Mouse (Mus musculus) telencephalon, adult 2 months (tissue): Measurements from ENCODE around the gene Tdrd6.

Experiments used
- DNase-seq: peaks from one replicate; pipeline ENCODE4 v3.0.0-alpha.2; 2011; ENCODE audit warnings: low read depth, low spot score

Tdrd6 gene

GRCm38 (mm10) chr17:43619156-43619555 lies 10.9 kb downstream of the Tdrd6 start:
- no peak for DNase-seq

GRCm38 (mm10) chr17:43612221-43612620 lies 17.9 kb downstream of the Tdrd6 start:
- DNase-seq: no peak

- DNase-seq: no peak
Observed at GRCm38 (mm10) chr17:43611586-43611985, 18.5 kb downstream of the Tdrd6 start.

- no peak for DNase-seq
Observed at GRCm38 (mm10) chr17:43606704-43607103, 23.4 kb downstream of the Tdrd6 start.

- DNase-seq: no peak
Observed at GRCm38 (mm10) chr17:43598706-43599105, 31.4 kb downstream of the Tdrd6 start.

GRCm38 (mm10) chr17:43597742-43598141 lies 32.4 kb downstream of the Tdrd6 start:
- no peak for DNase-seq

- DNase-seq: peak; percentile 60
Observed at GRCm38 (mm10) chr17:43592296-43593291, 37.5 kb downstream of the Tdrd6 start.

- DNase-seq: no peak
Observed at GRCm38 (mm10) chr17:43590531-43590930, 39.6 kb downstream of the Tdrd6 start.

- DNase-seq: no peak
Observed at GRCm38 (mm10) chr17:43589750-43590149, 40.3 kb downstream of the Tdrd6 start.

GRCm38 (mm10) chr17:43587278-43587677 lies 42.8 kb downstream of the Tdrd6 start:
- DNase-seq: no peak

- DNase-seq: no peak
Observed at GRCm38 (mm10) chr17:43584771-43585170, 45.3 kb downstream of the Tdrd6 start.

GRCm38 (mm10) chr17:43581012-43581467 lies 49.1 kb downstream of the Tdrd6 start:
- no peak for DNase-seq

- DNase-seq: no peak
Observed at GRCm38 (mm10) chr17:43580456-43580855, 49.6 kb downstream of the Tdrd6 start.

- DNase-seq: no peak
Observed at GRCm38 (mm10) chr17:43573624-43574073, 56.5 kb downstream of the Tdrd6 start.

- no peak for DNase-seq
Observed at GRCm38 (mm10) chr17:43569287-43569686, 60.8 kb downstream of the Tdrd6 start.

- DNase-seq: no peak
Observed at GRCm38 (mm10) chr17:43567992-43568888, 61.9 kb downstream of the Tdrd6 start, which contains the start of gene Pla2g7. Pla2g7 (plus strand) TSS chr17:43568098.

- no peak for DNase-seq
Observed at GRCm38 (mm10) chr17:43567593-43567991, 62.5 kb downstream of the Tdrd6 start.
